Mouse (Mus musculus) hindbrain, embryonic 11.5 days (tissue): ENCODE data around the gene Foxn1. TPM values are rescaled to one million over a fixed set of nuclear protein-coding genes. Genes with fewer than 3 reads are reported as not detected.
A peak's percentile ranks its signal among the peaks of the same experiment; 100 is the strongest.

Source experiments
- ATAC-seq: fragments of 200-750 bp; cut with Nextera tagmentation; 2 replicates; pipeline ENCODE4 v1.8.0; 2017; ENCODE audit warnings: mild to moderate bottlenecking, moderate TSS enrichment, moderate library complexity; ENCODE audit not compliant: low FRiP score
- DNase-seq: peaks from one replicate; pipeline ENCODE4 v3.0.0-alpha.2; 2015; ENCODE audit warnings: low spot score
- H3K27ac ChIP-seq: fragments of 300-500 bp; sonication (generic); 2 replicates; pipeline ENCODE4 v1.5.1; 2014; ENCODE audit warnings: mild to moderate bottlenecking, low read depth, low read length
- H3K27me3 ChIP-seq: fragments of 300-500 bp; sonication (generic); 2 replicates; pipeline ENCODE4 v1.6.1; 2014; ENCODE audit warnings: mild to moderate bottlenecking, low read length, moderate library complexity, mixed read lengths; ENCODE audit not compliant: control insufficient read depth, insufficient read depth
- H3K36me3 ChIP-seq: fragments of 300-500 bp; sonication (generic); 2 replicates; pipeline ENCODE4 v1.6.1; 2014; ENCODE audit warnings: mild to moderate bottlenecking, low read length, moderate library complexity, mixed read lengths; ENCODE audit not compliant: control insufficient read depth, insufficient read depth
- H3K4me1 ChIP-seq: fragments of 300-500 bp; sonication (generic); replicated peaks from 2 replicates; pipeline ENCODE4 v1.6.1; 2014; ENCODE audit warnings: low read length, mixed read lengths; ENCODE audit not compliant: control insufficient read depth, insufficient read depth
- H3K4me2 ChIP-seq: fragments of 300-500 bp; sonication (generic); replicated peaks from 2 replicates; pipeline ENCODE4 v1.6.1; 2014; ENCODE audit warnings: mild to moderate bottlenecking, low read depth, low read length
- H3K4me3 ChIP-seq: fragments of 300-500 bp; sonication (generic); 2 replicates; pipeline ENCODE4 v1.5.1; 2014; ENCODE audit warnings: low read depth, low read length
- H3K9ac ChIP-seq: fragments of 300-500 bp; sonication (generic); 2 replicates; pipeline ENCODE4 v1.6.1; 2014; ENCODE audit warnings: low read depth, low read length
- H3K9me3 ChIP-seq: fragments of 300-500 bp; sonication (generic); 2 replicates; pipeline ENCODE4 v1.6.1; 2016; ENCODE audit warnings: low read length; ENCODE audit not compliant: control insufficient read depth
- WGBS: fragments of 180-500 bp; shearing (Covaris S2); extraction: QIAGEN DNeasy Blood & Tissue Kit; methylation state at CpG from one replicate; pipeline ENCODE4 v1.1.7; 2014; 5-methylcytosine and 5-hydroxymethylcytosine counted together
- polyA plus RNA-seq: library from polyadenylated mRNA; unstranded; fragments of >200 nt; fragmentation: Nextera tagmentation; extraction: Ambion mirVana; gene quantifications from 2 replicates; pipeline ENCODE4 v1.2.1, GENCODE M21; 2014

Gene Foxn1
- polyA plus RNA-seq, 1 experiment from 2014 or later: 0.05 TPM

GRCm38 (mm10) chr11:78408256-78409240 is 22.2 kb upstream of the Foxn1 start:
- 76% methylated on average over 9 of the region's 9 CpGs for WGBS
- Histone ChIP-seq H3K4me2 (no peak overlapping the region), H3K9me3 (no peaks in the 10 kb centered on the region), H3K27ac (no peak overlapping the region), H3K4me3 (no peak overlapping the region), H3K36me3 (no peaks in the 10 kb centered on the region), H3K9ac (no peak overlapping the region), H3K4me1 (no peaks in the 10 kb centered on the region), H3K27me3 (no peaks in the 10 kb centered on the region)
- DNase-seq (no peak), ATAC-seq (no peak)

GRCm38 (mm10) chr11:78402062-78402461 is 15.7 kb upstream of the Foxn1 start:
- H3K36me3 ChIP-seq: no peaks in the 10 kb centered on the region
- no peaks in the 10 kb centered on the region for H3K9me3 ChIP-seq
- WGBS: 77% methylated on average over 6 of the region's 6 CpGs
- H3K9ac ChIP-seq: no peak overlapping the region
- no peak for ATAC-seq
- H3K27me3 ChIP-seq: 0 out of 2 replicates have a peak, but pooled peaks cover under 1% of the 10 kb centered on the region
- H3K4me3 ChIP-seq: no peak overlapping the region
- no peaks in the 10 kb centered on the region for H3K4me1 ChIP-seq
- no peak overlapping the region for H3K27ac ChIP-seq
- DNase-seq: no peak
- H3K4me2 ChIP-seq: no peak overlapping the region

GRCm38 (mm10) chr11:78401469-78401868 is 15.1 kb upstream of the Foxn1 start:
- no peaks in the 10 kb centered on the region for H3K9me3 ChIP-seq
- H3K27me3 ChIP-seq: 0 out of 2 replicates have a peak, but pooled peaks cover 3% of the 10 kb centered on the region
- no peak overlapping the region for H3K4me2 ChIP-seq
- H3K4me1 ChIP-seq: no peaks in the 10 kb centered on the region
- no peak overlapping the region for H3K9ac ChIP-seq
- H3K36me3 ChIP-seq: no peaks in the 10 kb centered on the region
- ATAC-seq (no peak), DNase-seq (no peak)
- H3K27ac ChIP-seq: no peak overlapping the region
- no peak overlapping the region for H3K4me3 ChIP-seq
- 78% methylated on average over 3 of the region's 3 CpGs for WGBS

- WGBS: 64% methylated on average over 3 of the region's 3 CpGs
- no peaks in the 10 kb centered on the region for H3K36me3 ChIP-seq
- no peak overlapping the region for H3K4me2 ChIP-seq
- H3K9me3 ChIP-seq: no peaks in the 10 kb centered on the region
- no peak overlapping the region for H3K9ac ChIP-seq
- no peak overlapping the region for H3K4me3 ChIP-seq
- no peaks in the 10 kb centered on the region for H3K4me1 ChIP-seq
- H3K27ac ChIP-seq: no peak overlapping the region
- H3K27me3 ChIP-seq: 0 out of 2 replicates have a peak, but pooled peaks cover 3% of the 10 kb centered on the region
- DNase-seq: no peak
- no peak for ATAC-seq
Observed at GRCm38 (mm10) chr11:78400936-78401335, 14.6 kb upstream of the Foxn1 start.

GRCm38 (mm10) chr11:78399680-78400079 is 13.3 kb upstream of the Foxn1 start:
- Histone ChIP-seq H3K27me3 (0 out of 2 replicates have a peak, but pooled peaks cover 3% of the 10 kb centered on the region), H3K27ac (no peak overlapping the region), H3K4me1 (no peaks in the 10 kb centered on the region), H3K9ac (no peak overlapping the region), H3K4me3 (no peak overlapping the region), H3K9me3 (no peaks in the 10 kb centered on the region), H3K36me3 (no peaks in the 10 kb centered on the region), H3K4me2 (no peak overlapping the region)
- no peak for ATAC-seq
- WGBS: 20% methylated on average over 8 of the region's 8 CpGs
- DNase-seq: peak; percentile 85

- no peak for ATAC-seq
- DNase-seq: no peak
Observed at GRCm38 (mm10) chr11:78398212-78398611, 11.9 kb upstream of the Foxn1 start.

GRCm38 (mm10) chr11:78397397-78397796 is 11.0 kb upstream of the Foxn1 start:
- Histone ChIP-seq H3K4me1 (no peaks in the 10 kb centered on the region), H3K36me3 (no peaks in the 10 kb centered on the region), H3K27me3 (0 out of 2 replicates have a peak, but pooled peaks cover 3% of the 10 kb centered on the region), H3K4me2 (peak overlapping the region; percentile 44), H3K27ac (no peak overlapping the region), H3K4me3 (no peak overlapping the region), H3K9me3 (no peaks in the 10 kb centered on the region), H3K9ac (peak overlapping the region; percentile 49)
- peak; percentile 87 for DNase-seq
- 15% methylated on average over 18 of the region's 18 CpGs for WGBS
- 0 out of 2 replicates have a peak, but pooled peaks have one; percentile 22 for ATAC-seq

More at GRCm38 (mm10) chr11:78398212-78398611, 11.9 kb upstream of the Foxn1 start:
- H3K4me1 ChIP-seq: no peaks in the 10 kb centered on the region
- no peak overlapping the region for H3K9ac ChIP-seq
- H3K27ac ChIP-seq: no peak overlapping the region
- H3K27me3 ChIP-seq: 0 out of 2 replicates have a peak, but pooled peaks cover 3% of the 10 kb centered on the region
- no peaks in the 10 kb centered on the region for H3K36me3 ChIP-seq
- WGBS: 61% methylated on average over 6 of the region's 6 CpGs
- no peak overlapping the region for H3K4me3 ChIP-seq
- H3K9me3 ChIP-seq: no peaks in the 10 kb centered on the region
- H3K4me2 ChIP-seq: no peak overlapping the region

- Histone ChIP-seq H3K9ac (peak overlapping the region; percentile 49), H3K4me2 (peak overlapping the region; percentile 44), H3K9me3 (no peaks in the 10 kb centered on the region), H3K4me3 (no peak overlapping the region), H3K4me1 (no peaks in the 10 kb centered on the region), H3K27ac (no peak overlapping the region), H3K27me3 (0 out of 2 replicates have a peak, but pooled peaks cover 3% of the 10 kb centered on the region), H3K36me3 (no peaks in the 10 kb centered on the region)
- 39% methylated on average over 11 of the region's 11 CpGs for WGBS
- ATAC-seq (no peak), DNase-seq (peak; percentile 17)
Observed at GRCm38 (mm10) chr11:78396950-78397349, 10.6 kb upstream of the Foxn1 start.
